Mouse (Mus musculus) gastrocnemius, adult 18-20 months (tissue): ENCODE results near the gene I0C0044D17Rik. TPM values are rescaled to one million over a fixed set of nuclear protein-coding genes. Genes with fewer than 3 reads are reported as not detected.
"Not testable (repeated sequence)": the region's sequence is repeated elsewhere in the genome, so short reads cannot be mapped to it uniquely, and the experiment has no call there.

Experiments used
- DNase-seq: peaks from one replicate; pipeline ENCODE4 v3.0.0; 2021; ENCODE audit warnings: low spot score
- long read RNA-seq, 2 experiments: library from polyadenylated mRNA; stranded (forward); transcript quantifications; one replicate each; pipeline ENCODE4 v2.0.0; 2021
- total RNA-seq, 2 experiments: library from RNA; stranded (reverse); gene quantifications; 2 replicates each; pipeline ENCODE4 v1.2.3; 2021

The I0C0044D17Rik gene
- total RNA-seq = not detected
- long read RNA-seq, experiment 1 = 0 reads
- long read RNA-seq, experiment 2 = 0 reads

DNA sequence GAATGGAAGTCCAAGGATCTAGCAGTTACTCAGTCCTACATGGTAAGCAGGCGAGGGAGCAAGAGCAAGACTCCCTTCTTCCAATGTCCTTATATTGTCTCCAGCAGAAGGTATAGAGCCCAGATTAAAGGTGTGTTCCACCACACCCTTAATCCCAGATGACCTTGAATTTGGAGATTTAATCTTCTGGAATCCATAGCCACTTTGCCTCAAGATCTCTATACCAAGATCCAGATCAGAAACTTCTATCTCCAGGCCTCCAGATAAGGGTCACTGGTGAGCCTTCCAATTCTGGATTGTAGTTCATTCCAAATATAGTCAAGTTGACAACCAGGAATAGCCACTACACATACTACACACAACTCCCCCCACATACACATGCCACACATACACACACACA lies at the start of gene I0C0044D17Rik:
TSS of gene I0C0044D17Rik (minus strand) at position 101 of the 400 bp plus-strand sequence.
- DNase-seq = not testable (repeated sequence)

GRCm38 (mm10) chr4:98865386-98866237 lies 42.0 kb upstream of the I0C0044D17Rik start:
- no peak for DNase-seq

- no peak for DNase-seq
Measured at GRCm38 (mm10) chr4:98864546-98864945, 40.9 kb upstream of the I0C0044D17Rik start.

DNA sequence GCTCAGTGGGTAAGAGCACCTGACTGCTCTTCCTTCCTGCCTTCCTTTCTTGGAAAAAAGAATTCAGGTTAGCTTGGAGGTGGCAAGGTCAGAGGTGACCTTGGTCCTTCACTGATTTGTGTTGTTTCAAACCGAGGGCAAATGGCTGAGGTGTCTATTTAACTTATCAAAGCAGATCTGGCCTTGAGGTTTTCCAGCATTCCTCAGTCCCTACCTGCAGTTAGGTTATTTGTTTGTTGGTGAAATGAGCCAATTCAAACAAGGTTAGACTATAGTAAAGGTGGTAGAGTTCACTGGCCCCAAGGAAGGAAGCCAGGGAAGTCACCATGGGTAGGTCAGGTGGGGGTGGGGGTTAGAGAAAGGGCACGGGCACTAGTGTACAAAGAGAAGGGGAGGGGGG lies 40.5 kb upstream of the I0C0044D17Rik start:
- no peak for DNase-seq

GRCm38 (mm10) chr4:98863451-98863850 lies 39.8 kb upstream of the I0C0044D17Rik start:
- no peak for DNase-seq

GRCm38 (mm10) chr4:98858151-98858855 lies 34.7 kb upstream of the I0C0044D17Rik start:
- DNase-seq = no peak

GRCm38 (mm10) chr4:98857037-98857648 lies 33.5 kb upstream of the I0C0044D17Rik start:
- no peak for DNase-seq

DNA sequence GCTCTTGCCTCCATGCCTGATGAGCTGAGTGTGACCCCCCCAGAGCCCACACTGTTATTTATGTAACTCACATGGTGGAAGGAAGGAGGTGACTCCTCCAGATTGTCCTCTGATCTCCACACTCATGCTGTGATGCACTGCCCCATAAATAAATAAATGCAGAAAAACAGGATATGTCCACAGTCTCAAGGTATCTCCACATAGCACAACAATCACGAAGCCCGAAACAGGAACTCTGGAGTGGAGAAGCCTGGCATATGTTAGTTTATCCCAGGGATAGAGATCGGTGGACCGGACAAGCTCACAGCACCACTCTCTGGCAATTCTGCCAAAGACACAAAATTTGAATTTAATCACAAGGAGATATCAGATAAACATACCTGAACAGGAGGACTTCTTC lies 30.3 kb upstream of the I0C0044D17Rik start:
- DNase-seq = no peak

- DNase-seq = not testable (repeated sequence)
Measured at GRCm38 (mm10) chr4:98850485-98850884, 26.8 kb upstream of the I0C0044D17Rik start.

DNA sequence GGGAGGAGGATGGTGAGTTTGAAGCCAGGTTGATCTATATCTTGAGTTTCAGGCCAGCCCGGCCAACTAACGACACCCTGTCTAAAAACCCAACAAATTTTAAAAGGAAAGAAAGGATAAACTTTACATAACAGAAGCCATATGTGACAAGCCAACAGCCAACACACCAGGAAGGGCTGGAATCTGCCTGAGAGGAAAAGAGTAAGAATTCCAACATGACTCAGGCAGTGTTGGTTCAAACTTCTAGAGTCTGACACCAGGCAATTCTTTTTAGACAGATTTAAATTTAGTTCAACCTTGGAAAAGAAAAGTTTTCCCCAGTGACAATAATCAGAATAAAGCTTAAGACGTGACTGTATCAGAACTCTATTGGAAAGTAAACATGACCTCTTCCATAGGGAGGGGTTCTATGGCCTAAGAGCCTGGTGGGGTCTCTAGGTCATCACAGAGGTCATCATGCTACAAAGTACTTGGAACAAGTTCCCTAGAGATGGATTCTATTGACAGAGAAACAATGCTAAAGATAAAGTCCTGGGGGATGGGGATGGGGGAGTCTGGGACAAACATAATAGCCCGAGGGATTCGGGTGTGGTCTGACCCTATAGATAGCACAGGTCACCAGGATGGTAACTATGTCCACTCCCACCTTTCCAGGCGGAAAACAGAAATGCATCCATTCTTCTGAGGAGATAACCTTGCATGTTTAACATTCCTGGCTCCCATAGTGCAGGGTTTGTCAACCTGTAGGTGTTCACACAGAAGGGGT lies 23.7 kb upstream of the I0C0044D17Rik start:
- no peak for DNase-seq

DNA sequence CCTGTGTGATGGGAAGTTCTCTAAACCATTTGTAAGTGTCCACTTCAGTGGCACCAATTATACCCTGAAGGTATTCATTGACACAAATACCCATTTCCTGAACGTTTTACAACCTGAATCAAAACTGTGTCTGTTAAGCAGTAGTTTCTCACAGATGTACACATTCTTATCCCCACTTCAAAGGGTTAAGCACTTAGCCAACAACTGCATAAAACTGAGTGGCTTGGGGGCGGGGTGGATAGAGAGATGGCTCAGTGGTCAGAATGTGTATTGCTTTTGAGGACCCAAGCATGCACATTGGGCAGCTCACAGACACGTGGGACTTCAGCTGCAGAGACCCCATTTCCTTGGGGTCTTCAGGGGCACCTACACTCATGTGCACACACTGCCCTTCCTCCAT lies 22.8 kb upstream of the I0C0044D17Rik start:
- no peak for DNase-seq

DNA sequence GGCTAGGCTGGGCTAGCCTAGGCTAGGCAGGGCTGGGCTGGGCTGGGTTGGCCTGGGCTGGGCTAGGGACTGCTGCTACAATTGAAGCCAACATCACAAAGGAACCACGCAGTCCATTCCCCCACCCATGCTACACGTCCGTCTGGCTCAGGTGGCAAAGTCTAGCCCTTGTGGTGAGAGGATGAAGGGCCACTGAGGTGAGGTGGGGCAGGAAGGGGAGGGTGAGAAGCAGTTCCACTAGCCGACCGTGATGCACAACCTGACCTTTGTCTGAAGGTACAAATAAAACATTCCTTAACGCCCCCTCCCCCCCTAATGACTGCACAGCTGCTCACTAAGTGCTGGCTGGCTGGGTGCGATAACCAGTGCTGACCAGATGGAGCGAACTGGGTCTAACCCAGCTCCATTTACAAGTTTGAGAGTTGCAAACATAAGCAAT lies 22.1 kb upstream of the I0C0044D17Rik start:
- DNase-seq = no peak

- no peak for DNase-seq
Measured at GRCm38 (mm10) chr4:98845201-98845600, 21.6 kb upstream of the I0C0044D17Rik start.

DNA sequence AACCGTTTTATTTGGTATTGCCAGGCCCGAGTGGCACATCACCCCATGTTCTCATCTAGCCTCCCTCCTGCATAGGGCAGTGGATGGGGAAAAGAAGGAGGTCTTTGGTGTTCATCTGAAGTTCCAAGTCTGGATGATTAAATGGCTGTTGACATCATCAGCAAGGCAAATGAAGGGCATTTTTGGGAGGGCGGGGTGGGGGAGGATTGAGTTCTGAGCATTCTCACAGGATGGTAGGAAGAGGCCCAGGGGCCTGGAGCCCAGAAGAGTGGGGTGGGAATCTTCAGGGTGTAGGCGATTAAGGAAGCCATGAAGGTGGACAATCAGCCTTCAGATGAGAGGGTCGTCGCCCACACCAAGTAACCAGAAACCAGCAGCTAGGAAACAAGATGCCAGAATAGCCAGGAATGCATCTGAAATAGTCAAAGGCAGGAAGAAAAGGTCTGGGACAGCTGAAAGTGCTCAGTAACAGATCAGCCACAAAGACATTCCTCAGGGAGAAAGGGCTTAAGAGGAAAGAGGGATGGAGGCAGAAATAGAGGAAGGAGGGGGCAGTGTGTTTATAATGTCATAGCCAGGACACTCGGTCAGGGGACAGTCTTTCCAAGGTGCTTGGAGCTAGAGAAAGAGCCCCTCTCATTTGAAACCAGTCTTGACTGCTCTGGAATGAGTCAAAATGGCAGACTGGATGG lies 20.4 kb upstream of the I0C0044D17Rik start:
- no peak for DNase-seq

DNA sequence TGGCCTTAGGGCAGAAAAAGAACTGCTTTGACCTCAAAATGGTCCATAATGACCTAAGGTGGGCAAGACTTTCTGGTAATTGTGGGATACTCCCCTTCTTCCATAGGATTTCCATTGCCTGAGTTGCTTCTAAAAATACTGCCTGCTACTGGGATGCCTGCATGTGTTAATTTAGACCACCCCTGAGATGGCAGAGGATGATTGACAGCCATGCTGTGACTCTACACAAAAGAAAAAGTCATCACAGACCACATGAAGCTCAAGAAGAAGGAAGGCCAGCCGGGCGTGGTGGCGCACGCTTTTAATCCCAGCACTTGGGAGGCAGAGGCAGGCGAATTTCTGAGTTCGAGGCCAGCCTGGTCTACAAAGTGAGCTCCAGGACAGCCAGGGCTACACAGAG lies 17.6 kb upstream of the I0C0044D17Rik start:
- DNase-seq = not testable (repeated sequence)

GRCm38 (mm10) chr4:98840526-98840925 lies 16.9 kb upstream of the I0C0044D17Rik start:
- no peak for DNase-seq

- DNase-seq = no peak
Measured at GRCm38 (mm10) chr4:98838913-98839312, 15.3 kb upstream of the I0C0044D17Rik start.

DNA sequence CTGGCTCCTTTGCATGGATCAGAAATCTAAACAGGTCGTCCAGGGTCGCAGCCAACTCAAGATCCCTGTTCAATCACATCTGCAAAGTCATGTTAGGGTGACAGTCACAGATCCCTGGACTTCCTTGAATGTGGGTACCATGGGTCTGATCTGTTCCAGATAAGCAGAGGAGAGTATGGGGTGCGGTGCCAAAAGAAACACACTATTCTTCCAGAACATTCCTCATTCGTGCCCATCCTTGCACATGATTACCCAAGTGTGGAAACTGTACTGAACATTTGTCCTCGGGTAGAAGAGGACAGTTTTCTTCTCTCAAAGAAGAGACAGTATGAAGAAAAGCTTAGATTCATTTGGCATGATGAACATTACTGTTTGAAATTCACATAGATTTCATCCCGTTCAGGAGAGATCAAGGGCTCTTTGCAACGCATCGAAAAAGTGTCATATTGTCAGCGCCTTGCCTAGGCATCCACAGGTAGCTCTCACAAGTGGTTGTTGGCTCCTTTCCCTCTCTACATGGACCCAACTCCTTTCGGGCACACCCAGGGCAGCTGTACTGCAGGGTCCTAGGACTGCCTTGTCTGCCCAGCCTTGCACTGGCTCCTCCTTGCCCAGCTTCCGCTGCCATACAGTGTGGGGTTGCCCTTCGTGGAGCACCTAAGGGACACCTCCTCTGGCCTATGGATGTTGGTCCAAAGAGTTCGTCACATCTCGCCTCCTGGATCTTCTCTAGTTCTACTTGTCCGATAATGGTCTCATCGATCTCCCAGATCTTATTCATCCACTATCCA lies 14.3 kb upstream of the I0C0044D17Rik start:
- DNase-seq = no peak

GRCm38 (mm10) chr4:98836519-98836918 lies 12.9 kb upstream of the I0C0044D17Rik start:
- no peak for DNase-seq

DNA sequence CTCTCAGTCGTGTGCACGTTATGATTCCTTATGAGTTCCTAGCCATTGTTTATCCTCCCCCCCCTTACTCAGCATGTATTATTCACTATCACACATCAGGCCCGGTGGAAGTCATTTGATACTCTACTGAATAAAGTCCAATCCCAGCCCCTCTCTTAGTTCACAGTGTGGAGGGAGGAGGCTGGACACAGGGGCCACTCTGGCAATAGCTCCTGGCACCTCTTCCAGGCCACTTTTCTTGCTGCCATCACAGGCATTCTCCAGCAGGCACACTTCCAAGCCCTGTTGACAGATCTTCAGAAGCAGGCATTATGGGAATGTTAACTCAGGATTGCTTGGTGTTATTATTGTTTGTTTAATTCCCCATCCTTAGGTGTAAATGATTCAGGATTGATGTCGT lies 11.1 kb upstream of the I0C0044D17Rik start:
- no peak for DNase-seq
